ENCODE assay signal across 13 mouse cellular contexts in the genomic region with DNA sequence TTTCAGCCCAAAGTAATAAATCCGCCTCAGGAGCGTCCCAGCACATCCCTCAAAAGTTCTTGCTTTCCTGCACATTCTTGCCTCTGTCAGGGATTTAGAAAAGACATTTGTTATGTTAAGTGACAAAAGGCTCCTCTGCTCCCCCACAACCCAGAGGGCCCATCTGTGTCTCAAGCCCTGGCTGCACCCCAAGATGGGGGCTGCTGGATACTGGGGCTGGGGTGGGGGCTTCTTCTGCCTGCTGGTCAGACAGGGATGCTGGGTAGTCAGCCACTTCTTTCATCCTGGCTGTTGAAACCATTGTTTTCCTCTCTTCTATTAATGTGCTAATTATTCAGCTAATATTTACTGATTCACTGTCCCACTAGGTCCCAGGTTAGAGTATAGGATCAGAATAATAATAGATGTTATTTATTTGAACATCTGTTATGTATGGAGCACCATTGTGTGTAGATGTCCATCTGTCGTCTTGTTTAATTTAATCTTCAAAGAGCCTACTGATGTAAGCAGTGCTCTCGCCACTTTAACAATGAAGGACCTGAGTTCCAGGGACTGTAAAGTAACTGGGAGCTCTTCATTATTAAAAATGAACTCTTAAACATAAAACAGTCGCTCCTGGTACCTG. TPM values are rescaled to one million over a fixed set of nuclear protein-coding genes. Genes with fewer than 3 reads are reported as not detected.
DNase-seq lines count a peak whose midpoint lies in the region; ATAC-seq lines count a peak whose summit lies in the region.
"Had no signal": no experiment of that assay in that cellular context is flagged by ENCODE, and none has a peak within 500 bp of the region (broad histone marks: within the 10 kb centered on the region; RNA-seq: fewer than 3 reads in every experiment).

No protein-coding gene starts in this region.

- intact Hi-C loops in heart, postnatal 14 days (cut with DNase I) = no loop called here

- H3K4me3 ChIP-seq in neural tube, embryonic 11.5 days (ENCODE audit: low read depth, low read length) = no peak overlapping the region
- no peak overlapping the region for H3K4me3 ChIP-seq in hindbrain, embryonic 10.5 days
- no peak overlapping the region for H3K4me3 ChIP-seq in midbrain, embryonic 13.5 days (replicated peaks)
- H3K4me3 ChIP-seq: erythroblast, embryonic 14.5 days; limb, embryonic 15.5 days had no signal

- peak; percentile 60 for ATAC-seq in neural tube, embryonic 11.5 days (ENCODE audit: insufficient read depth, low FRiP score, low TSS enrichment)
- peak; percentile 57 for ATAC-seq in midbrain, embryonic 13.5 days
- ATAC-seq: inflammation-experienced regulatory T-cells, adult 6 months had no signal

- H3K36me3 ChIP-seq in neural tube, embryonic 11.5 days (ENCODE audit: control insufficient read depth, insufficient read depth, low read length) = peaks cover 1% of the 10 kb centered on the region; the same call in 1 of the 2 replicates
- peaks cover 67% of the 10 kb centered on the region for H3K36me3 ChIP-seq in hindbrain, embryonic 10.5 days
- H3K36me3 ChIP-seq in midbrain, embryonic 13.5 days = peaks cover 58% of the 10 kb centered on the region
- H3K36me3 ChIP-seq: limb, embryonic 15.5 days had no signal

- H3K4me1 ChIP-seq in neural tube, embryonic 11.5 days (ENCODE audit: control insufficient read depth, insufficient read depth, low read length) = peaks cover 26% of the 10 kb centered on the region
- peaks cover 71% of the 10 kb centered on the region for H3K4me1 ChIP-seq in hindbrain, embryonic 10.5 days (replicated peaks)
- H3K4me1 ChIP-seq in midbrain, embryonic 13.5 days (replicated peaks) = peaks cover 72% of the 10 kb centered on the region
- H3K4me1 ChIP-seq: limb, embryonic 15.5 days had no signal

- H3K9me3 ChIP-seq in neural tube, embryonic 11.5 days (ENCODE audit: control insufficient read depth, low read length) = no peaks in the 10 kb centered on the region
- H3K9me3 ChIP-seq in hindbrain, embryonic 10.5 days = no peaks in the 10 kb centered on the region
- H3K9me3 ChIP-seq in midbrain, embryonic 13.5 days = no peaks in the 10 kb centered on the region
- H3K9me3 ChIP-seq: limb, embryonic 15.5 days had no signal

- DNase-seq in neural tube, embryonic 11.5 days (ENCODE audit: low spot score) = peak; percentile 46
- no peak for DNase-seq in neural tube, embryonic 10.5 days (ENCODE audit: extremely low spot score, low spot score)
- DNase-seq in hindbrain, embryonic 10.5 days (ENCODE audit: low spot score) = peak; percentile 16
- no peak for DNase-seq in layer of hippocampus, postnatal 36 days
- no peak for DNase-seq in heart, postnatal 14 days
- no peak for DNase-seq in liver
- DNase-seq: adrenal gland, adult 2 months had no signal

- no peak overlapping the region for H3K9ac ChIP-seq in neural tube, embryonic 11.5 days (ENCODE audit: low read length)
- H3K9ac ChIP-seq in midbrain, embryonic 13.5 days (replicated peaks) = no peak overlapping the region
- H3K9ac ChIP-seq: limb, embryonic 15.5 days had no signal

- no peak overlapping the region for H3K4me2 ChIP-seq in neural tube, embryonic 11.5 days (ENCODE audit: low read depth)
- no peak overlapping the region for H3K4me2 ChIP-seq in midbrain, embryonic 13.5 days (replicated peaks)
- H3K4me2 ChIP-seq: limb, embryonic 15.5 days had no signal

- 30% methylated on average over 5 of the region's 5 CpGs for WGBS in neural tube, embryonic 11.5 days
- WGBS in hindbrain, embryonic 10.5 days = 37% methylated on average over 5 of the region's 5 CpGs
- WGBS in midbrain, embryonic 13.5 days = 19% methylated on average over 5 of the region's 5 CpGs

- peak overlapping the region; percentile 78 for H3K27ac ChIP-seq in neural tube, embryonic 11.5 days (ENCODE audit: low read depth, low read length)
- peak overlapping the region; percentile 86 for H3K27ac ChIP-seq in hindbrain, embryonic 10.5 days
- H3K27ac ChIP-seq in midbrain, embryonic 13.5 days = peak overlapping the region; percentile 87
- H3K27ac ChIP-seq: kidney, postnatal 0 days; limb, embryonic 15.5 days had no signal

- no peaks in the 10 kb centered on the region for H3K27me3 ChIP-seq in neural tube, embryonic 11.5 days (ENCODE audit: control insufficient read depth, insufficient read depth, low read length)
- H3K27me3 ChIP-seq in hindbrain, embryonic 10.5 days (ENCODE audit: insufficient read depth, poor library complexity, severe bottlenecking) = no peaks in the 10 kb centered on the region; the same call in 1 of the 2 replicates
- H3K27me3 ChIP-seq in midbrain, embryonic 13.5 days = no peaks in the 10 kb centered on the region
- H3K27me3 ChIP-seq: limb, embryonic 15.5 days had no signal

RNA-seq across cellular contexts. Expression of a gene that starts 14.0 kb away (rescaled TPM):
- 47.3 and 50.5 TPM in 2 replicates for polyA plus RNA-seq in neural tube, embryonic 11.5 days (2014; fragmentation: Nextera tagmentation; extraction: Ambion mirVana)
- polyA plus RNA-seq in hindbrain, embryonic 10.5 days (2016; fragmentation: Nextera tagmentation; extraction: Ambion mirVana) = 52.4 and 69.5 TPM in 2 replicates
- 79.2 and 82.5 TPM in 2 replicates for polyA plus RNA-seq in midbrain, embryonic 13.5 days (2015; fragmentation: Nextera tagmentation; extraction: Ambion mirVana)
- 100 to 1,000 TPM; 113 to 127 TPM for total RNA-seq in layer of hippocampus, postnatal 36 days (2021)
- total RNA-seq in heart, postnatal 14 days (2021) = 10 to 100 TPM; 10.4 to 10.9 TPM
- total RNA-seq: megakaryocyte-erythroid progenitor cell, adult 5-6 weeks had no signal
- polyA plus RNA-seq: inflammation-experienced regulatory T-cells, adult 6 months had no signal

Comparison
In these comparisons a context has a peak if more than half of its experiments do, and no peak if none do; other contexts are left out.
1. DNase-seq: peak in neural tube, embryonic 11.5 days (single experiment) and hindbrain, embryonic 10.5 days (single experiment); none in neural tube, embryonic 10.5 days (single experiment), layer of hippocampus, postnatal 36 days (0 of 2), heart, postnatal 14 days (0 of 2) and liver (single experiment).
2. Peak in every context shown above with its lines, with median percentiles within 50 percentile points of each other: H3K27ac ChIP-seq.